Mouse (Mus musculus) heart, adult 8-10 months (tissue): ENCODE results near the gene Gm13023. TPM values are rescaled to one million over a fixed set of nuclear protein-coding genes. Genes with fewer than 3 reads are reported as not detected.
"Not testable (repeated sequence)": the region's sequence is repeated elsewhere in the genome, so short reads cannot be mapped to it uniquely, and the experiment has no call there.

Source experiments
- DNase-seq: peaks from one replicate; pipeline ENCODE4 v3.0.0; 2022; ENCODE audit warnings: low spot score
- total RNA-seq, 4 experiments: library from RNA; stranded (reverse); gene quantifications; 2 replicates each; pipeline ENCODE4 v1.2.4; 2022

Gene Gm13023
- not detected for total RNA-seq

GRCm38 (mm10) chr4:143789052-143789451, at the start of gene Gm13023:
Gene Gm13023 (plus strand): TSS chr4:143789352.
- not testable (repeated sequence) for DNase-seq

GRCm38 (mm10) chr4:143815993-143816392, 26.8 kb downstream of the Gm13023 start, which contains the start of gene Gm13084:
Gene Gm13084 (minus strand): TSS chr4:143816093.
- no peak for DNase-seq

Other genes starting within 250 kb of the Gm13023 start
- gene BC080695, start 237.7 kb upstream of the Gm13023 start, total RNA-seq = not detected
- not detected for gene Gm13057, start 237.6 kb upstream of the Gm13023 start, total RNA-seq
- not detected for gene Gm13083, start 174.3 kb upstream of the Gm13023 start, total RNA-seq
- not detected for gene Gm13088, start 132.1 kb upstream of the Gm13023 start, total RNA-seq
- not detected for gene Gm13089, start 86.6 kb upstream of the Gm13023 start, total RNA-seq
- gene Gm13078, start 69.9 kb upstream of the Gm13023 start, total RNA-seq = not detected
- gene Gm13084, start 26.7 kb downstream of the Gm13023 start, total RNA-seq = not detected
- not detected for gene Gm13103, start 57.1 kb downstream of the Gm13023 start, total RNA-seq
- not detected for gene Pramef6, start 111.0 kb downstream of the Gm13023 start, total RNA-seq
- not detected for gene Pramef25, start 161.7 kb downstream of the Gm13023 start, total RNA-seq
- not detected for gene Gm13101, start 177.6 kb downstream of the Gm13023 start, total RNA-seq
- gene Pramef17, start 205.0 kb downstream of the Gm13023 start, total RNA-seq = not detected